Mouse (Mus musculus): Measurements from ENCODE around the gene Pex5.

DNA sequence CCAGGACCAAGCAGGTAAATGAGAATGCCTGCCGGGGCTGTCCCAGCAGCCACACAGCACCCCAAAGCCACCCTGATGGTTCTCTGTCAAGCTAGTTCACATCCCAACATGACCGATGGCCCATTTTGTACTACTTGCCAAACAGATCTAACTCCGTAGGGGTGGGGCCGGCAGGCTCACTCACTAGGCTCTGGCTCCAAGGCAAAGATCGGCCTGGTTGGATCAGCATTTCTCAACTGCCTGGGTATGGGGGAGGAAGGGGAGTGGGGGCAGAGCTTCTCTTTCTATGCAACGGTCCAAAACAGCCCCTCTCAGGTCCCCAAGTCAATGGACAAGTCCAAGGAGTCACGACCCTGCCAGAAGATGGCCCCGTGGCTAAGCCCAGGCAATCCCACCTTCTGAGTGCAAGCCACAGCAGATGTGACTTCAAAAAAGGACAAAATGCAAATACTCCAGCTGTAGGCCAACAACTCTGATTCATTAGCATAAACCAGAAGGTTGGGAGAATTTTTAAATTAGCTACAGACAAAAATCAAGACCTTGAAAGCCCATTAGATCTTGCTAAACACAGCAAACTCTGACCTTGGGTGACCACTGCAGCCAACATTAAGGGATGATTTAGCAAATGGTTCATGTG is 18.9 kb upstream of the Pex5 start:
- TF ChIP-seq POLR2A (IDR thresholded peaks at IDR 0.05; ENCODE audit: low read depth, low read length), result no peak
- no peak for TF ChIP-seq CTCF (conservative IDR thresholded peaks at IDR 0.05; ENCODE audit: insufficient read depth, insufficient read length, low read depth, low read length)
